Mouse (Mus musculus) MEL (cell line): Measurements from ENCODE around the gene H2-DMb1. TPM values are rescaled to one million over a fixed set of nuclear protein-coding genes. Genes with fewer than 3 reads are reported as not detected.

Source experiments
- DNase-seq: peaks from one replicate; pipeline ENCODE4 v3.0.0; 2011; ENCODE audit warnings: low read depth, low spot score
- H3K27ac ChIP-seq: 2 replicates; pipeline ENCODE4 v1.5.1; 2012; ENCODE audit warnings: low read depth, mild to moderate bottlenecking, control low read depth, low read length, moderate library complexity; ENCODE audit not compliant: control insufficient read depth
- H3K27me3 ChIP-seq, 2 experiments: fragments of 150-350 bp in 1 of 2; sonication (generic) in 1 of 2; 2 replicates each; pipeline ENCODE4 v1.6.1; 2012; ENCODE audit warnings: low read length in 2 of 2, mild to moderate bottlenecking in 2 of 2, improper control_type of control experiment in 1 of 2, moderate library complexity in 1 of 2; ENCODE audit not compliant: insufficient read depth in 2 of 2, control insufficient read depth in 1 of 2
- H3K36me3 ChIP-seq, 2 experiments: 2 replicates each; pipeline ENCODE4 v1.6.1; 2012 to 2014; ENCODE audit warnings: low read length in 2 of 2, improper control_type of control experiment in 1 of 2, inconsistent platforms in 1 of 2, mild to moderate bottlenecking in 1 of 2; ENCODE audit not compliant: insufficient read depth in 2 of 2, control insufficient read depth in 1 of 2
- H3K4me1 ChIP-seq, 2 experiments: fragments of 150-350 bp in 1 of 2; sonication (generic) in 1 of 2; 2 replicates each; pipeline ENCODE4 v1.6.1; 2012; ENCODE audit warnings: low read length in 2 of 2, improper control_type of control experiment in 1 of 2, mild to moderate bottlenecking in 1 of 2; ENCODE audit not compliant: insufficient read depth in 2 of 2, control insufficient read depth in 1 of 2
- H3K4me3 ChIP-seq, 2 experiments: fragments of 150-350 bp in 1 of 2; sonication (generic) in 1 of 2; 2 replicates each; pipeline ENCODE4 v1.5.1; 2012; ENCODE audit warnings: low read depth in 2 of 2, low read length in 2 of 2, mild to moderate bottlenecking in 2 of 2, moderate library complexity in 2 of 2, control low read depth in 1 of 2, improper control_type of control experiment in 1 of 2; ENCODE audit not compliant: control insufficient read depth in 1 of 2, insufficient read depth in 1 of 2
- H3K79me2 ChIP-seq: 2 replicates; pipeline ENCODE4 v1.6.1; 2012; ENCODE audit warnings: mild to moderate bottlenecking, low read length, moderate library complexity; ENCODE audit not compliant: control insufficient read depth, poor library complexity, insufficient read depth
- H3K9ac ChIP-seq: 2 replicates; pipeline ENCODE4 v1.6.1; 2012; ENCODE audit warnings: low read depth, mild to moderate bottlenecking, control low read depth, low read length, moderate library complexity; ENCODE audit not compliant: control insufficient read depth, poor library complexity, severe bottlenecking
- H3K9me3 ChIP-seq: fragments of 150-350 bp; sonication (generic); replicated peaks from 2 replicates; pipeline ENCODE4 v1.6.1; 2012; ENCODE audit warnings: mild to moderate bottlenecking, low read length, improper control_type of control experiment, moderate library complexity; ENCODE audit not compliant: insufficient read depth
- BHLHE40 ChIP-seq: IDR thresholded peaks from 2 replicates; pipeline ENCODE4 v1.6.1; 2012; ENCODE audit warnings: low read depth, mild to moderate bottlenecking, inconsistent platforms, low read length, improper control_type of control experiment, borderline replicate concordance
- CHD2 ChIP-seq: IDR thresholded peaks from 2 replicates; pipeline ENCODE4 v1.6.1; 2011; ENCODE audit warnings: low read length, improper control_type of control experiment
- CTCF ChIP-seq, 3 experiments: IDR thresholded peaks in 2 of 3; conservative IDR thresholded peaks in 1 of 3; 2 replicates each; pipeline ENCODE4 v1.5.1; 2011 to 2012; ENCODE audit warnings: low read length in 3 of 3, low read depth in 2 of 3, mild to moderate bottlenecking in 2 of 3, improper control_type of control experiment in 1 of 3, inconsistent platforms in 1 of 3, mixed read lengths in 1 of 3, moderate library complexity in 1 of 3; ENCODE audit not compliant: control insufficient read depth in 1 of 3, insufficient read depth in 1 of 3, poor library complexity in 1 of 3, severe bottlenecking in 1 of 3
- ELF1 ChIP-seq: IDR thresholded peaks from 2 replicates; pipeline ENCODE4 v1.6.1; 2014; ENCODE audit warnings: low read depth, mild to moderate bottlenecking, inconsistent platforms, low read length, improper control_type of control experiment, moderate library complexity
- EP300 ChIP-seq, 2 experiments: IDR thresholded peaks; 2 replicates each; pipeline ENCODE4 v1.6.1; 2011; ENCODE audit warnings: improper control_type of control experiment in 2 of 2, low read length in 2 of 2, low read depth in 1 of 2, mild to moderate bottlenecking in 1 of 2
- GABPA ChIP-seq: IDR thresholded peaks from 2 replicates; pipeline ENCODE4 v1.6.1; 2012; ENCODE audit warnings: low read depth, mild to moderate bottlenecking, inconsistent platforms, low read length, improper control_type of control experiment, moderate library complexity
- GATA1 ChIP-seq: IDR thresholded peaks from 2 replicates; pipeline ENCODE4 v1.6.1; 2011; ENCODE audit warnings: low read depth, low read length, improper control_type of control experiment
- HCFC1 ChIP-seq: IDR thresholded peaks from 2 replicates; pipeline ENCODE4 v1.6.1; 2012; ENCODE audit warnings: low read depth, mild to moderate bottlenecking, inconsistent platforms, low read length, improper control_type of control experiment, moderate library complexity
- JUND ChIP-seq: IDR thresholded peaks from 2 replicates; pipeline ENCODE4 v1.6.1; 2011; ENCODE audit warnings: low read depth, mild to moderate bottlenecking, improper control_type of control experiment, low read length
- KAT2A ChIP-seq: conservative IDR thresholded peaks from 2 replicates; pipeline ENCODE4 v1.6.1; 2012; ENCODE audit warnings: low read depth, low read length, improper control_type of control experiment, inconsistent platforms
- MEF2A ChIP-seq: IDR thresholded peaks from 2 replicates; pipeline ENCODE4 v1.6.1; 2014; ENCODE audit warnings: low read depth, mild to moderate bottlenecking, inconsistent platforms, low read length, improper control_type of control experiment; ENCODE audit not compliant: poor library complexity, insufficient replicate concordance, severe bottlenecking; ENCODE audit errors: extremely low read depth
- MXI1 ChIP-seq: IDR thresholded peaks from 2 replicates; pipeline ENCODE4 v1.6.1; 2011; ENCODE audit warnings: mild to moderate bottlenecking, low read depth, low read length, improper control_type of control experiment
- MYB ChIP-seq: IDR thresholded peaks from 2 replicates; pipeline ENCODE4 v1.6.1; 2011; ENCODE audit warnings: mild to moderate bottlenecking, low read depth, low read length, improper control_type of control experiment
- MYC ChIP-seq: IDR thresholded peaks from 2 replicates; pipeline ENCODE4 v1.6.1; 2011; ENCODE audit warnings: low read depth, mild to moderate bottlenecking, low read length, improper control_type of control experiment, moderate library complexity
- NELFE ChIP-seq: IDR thresholded peaks from 2 replicates; pipeline ENCODE4 v1.6.1; 2011; ENCODE audit warnings: low read depth, low read length, improper control_type of control experiment
- NRF1 ChIP-seq: IDR thresholded peaks from 2 replicates; pipeline ENCODE4 v1.6.1; 2014; ENCODE audit warnings: low read depth, mild to moderate bottlenecking, inconsistent platforms, low read length, improper control_type of control experiment, moderate library complexity; ENCODE audit not compliant: poor library complexity, insufficient read depth, severe bottlenecking
- POLR2A ChIP-seq, 2 experiments: IDR thresholded peaks; 2 replicates each; pipeline ENCODE4 v1.6.1; 2011 to 2012; ENCODE audit warnings: low read length in 2 of 2, mild to moderate bottlenecking in 2 of 2, control low read depth in 1 of 2, improper control_type of control experiment in 1 of 2, low read depth in 1 of 2, moderate library complexity in 1 of 2; ENCODE audit not compliant: control insufficient read depth in 1 of 2, insufficient read depth in 1 of 2, poor library complexity in 1 of 2
- POLR2AphosphoS5 ChIP-seq: IDR thresholded peaks from 2 replicates; pipeline ENCODE4 v1.6.1; 2012; ENCODE audit warnings: low read depth, borderline replicate concordance, mild to moderate bottlenecking, inconsistent platforms, low read length, moderate library complexity, mixed read lengths
- RAD21 ChIP-seq: IDR thresholded peaks from 2 replicates; pipeline ENCODE4 v1.6.1; 2011; ENCODE audit warnings: mild to moderate bottlenecking, low read depth, low read length, improper control_type of control experiment
- SMC3 ChIP-seq: IDR thresholded peaks from 2 replicates; pipeline ENCODE4 v1.6.1; 2011; ENCODE audit warnings: low read depth, low read length, improper control_type of control experiment
- TCF12 ChIP-seq: IDR thresholded peaks from 2 replicates; pipeline ENCODE4 v1.6.1; 2014; ENCODE audit warnings: low read depth, mild to moderate bottlenecking, inconsistent platforms, low read length, improper control_type of control experiment, moderate library complexity
- USF2 ChIP-seq, 2 experiments: IDR thresholded peaks; 2 replicates each; pipeline ENCODE4 v1.6.1; 2011 to 2012; ENCODE audit warnings: improper control_type of control experiment in 2 of 2, low read length in 2 of 2, borderline replicate concordance in 1 of 2, inconsistent platforms in 1 of 2, low read depth in 1 of 2, mild to moderate bottlenecking in 1 of 2; ENCODE audit not compliant: insufficient read depth in 1 of 2
- ZC3H11A ChIP-seq: IDR thresholded peaks from 2 replicates; pipeline ENCODE4 v1.6.1; 2012; ENCODE audit warnings: low read depth, mild to moderate bottlenecking, inconsistent platforms, low read length, improper control_type of control experiment
- ZMIZ1 ChIP-seq: IDR thresholded peaks from 2 replicates; pipeline ENCODE4 v1.6.1; 2012; ENCODE audit warnings: low read depth, mild to moderate bottlenecking, inconsistent platforms, low read length, improper control_type of control experiment, moderate library complexity
- polyA plus RNA-seq, 2 experiments: library from polyadenylated mRNA; stranded (reverse) in 1 of 2; unstranded in 1 of 2; fragments of >175 nt in 1 of 2; fragments of >200 nt in 1 of 2; gene quantifications; 2 replicates each; pipeline versions ENCODE4 v1.2.1 to v1.2.4; 2012; ENCODE audit warnings: low replicate concordance in 2 of 2, low read depth in 1 of 2; ENCODE audit not compliant: insufficient read length in 2 of 2, insufficient read depth in 1 of 2, missing spikeins in 1 of 2
- total RNA-seq: library from RNA; depleted of rRNA; stranded (reverse); fragments of 300-350 nt; gene quantifications from 2 replicates; pipeline ENCODE4 v1.2.3, GENCODE M21; 2012

Gene H2-DMb1
- total and polyA plus RNA-seq, 3 experiments = 0.67 TPM; not detected in 2

DNA sequence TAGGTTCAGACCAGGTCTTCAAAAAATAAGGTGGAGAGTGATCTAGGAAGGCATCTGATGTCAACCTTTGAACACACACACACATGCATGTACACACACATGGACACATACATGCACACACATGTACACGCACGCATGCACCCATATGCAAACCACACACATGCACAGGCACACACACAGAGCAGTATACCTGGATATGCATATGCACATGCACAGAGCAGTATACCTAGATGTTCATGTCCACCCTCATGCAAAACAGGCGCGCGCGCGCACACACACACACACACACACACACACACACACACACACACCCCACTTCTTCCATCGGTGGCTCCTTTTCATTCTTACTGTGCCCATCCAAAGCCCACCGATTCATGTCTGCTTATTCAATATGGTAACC lies 55.0 kb downstream of the H2-DMb1 start:
- no peak for DNase-seq
- Histone ChIP-seq H3K27ac (no peak overlapping the region), H3K79me2 (peaks cover 13% of the 10 kb centered on the region), H3K4me3 (no peak overlapping the region), H3K9ac (no peak overlapping the region), H3K36me3 (peaks cover 2 to 28% of the 10 kb centered on the region in 2 experiments; a peak in 3 of 4 replicates), H3K9me3 (no peaks in the 10 kb centered on the region), H3K4me1 (peaks cover 15 to 43% of the 10 kb centered on the region in 2 experiments), H3K27me3 (no peaks in the 10 kb centered on the region)
- TF ChIP-seq BHLHE40 = no peak
- TF ChIP-seq ELF1 = no peak
- no peak for TF ChIP-seq MYC
- TF ChIP-seq MYB = no peak
- TF ChIP-seq POLR2A (IDR thresholded peaks at IDR 0.05; ENCODE audit: control insufficient read depth in 1 of 2, insufficient read depth in 1 of 2, low read depth in 1 of 2, low read length in 2 of 2, poor library complexity in 1 of 2) = no peak
- no peak for TF ChIP-seq CHD2
- TF ChIP-seq JUND = no peak
- no peak for TF ChIP-seq USF2 (IDR thresholded peaks at IDR 0.05; ENCODE audit: borderline replicate concordance in 1 of 2, insufficient read depth in 1 of 2, low read depth in 1 of 2, low read length in 2 of 2)

DNA sequence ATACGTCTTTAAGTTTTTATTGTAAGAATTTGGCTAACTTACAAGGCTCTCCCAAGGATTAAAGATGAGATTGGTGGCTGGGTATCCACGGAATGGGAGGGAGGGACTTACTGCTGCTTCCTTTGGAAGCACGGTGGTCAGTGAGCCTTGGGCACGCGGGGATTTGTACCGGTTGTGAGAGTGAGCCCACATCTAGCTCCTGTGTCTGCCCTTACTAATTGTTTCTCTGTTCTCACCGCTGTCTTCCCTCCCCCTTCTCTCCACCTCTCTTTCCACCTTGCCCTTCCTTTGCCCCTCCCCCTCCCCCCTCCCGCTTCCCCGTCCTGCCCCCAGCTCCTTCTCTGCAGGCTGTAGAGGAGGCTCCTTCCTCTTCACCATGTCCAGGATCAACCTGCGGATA lies 55.5 kb downstream of the H2-DMb1 start:
- no peak overlapping the region for H3K4me3 ChIP-seq
- no peak overlapping the region for H3K9ac ChIP-seq
- peaks cover 15 to 43% of the 10 kb centered on the region in 2 experiments for H3K4me1 ChIP-seq
- no peak overlapping the region for H3K27ac ChIP-seq
- DNase-seq = no peak
- H3K9me3 ChIP-seq = no peaks in the 10 kb centered on the region
- H3K79me2 ChIP-seq = peaks cover 13% of the 10 kb centered on the region
- TF ChIP-seq RAD21 (no peak), JUND (no peak), MYC (no peak)
- H3K27me3 ChIP-seq = no peaks in the 10 kb centered on the region
- peaks cover 2 to 28% of the 10 kb centered on the region in 2 experiments; a peak in 3 of 4 replicates for H3K36me3 ChIP-seq

DNA sequence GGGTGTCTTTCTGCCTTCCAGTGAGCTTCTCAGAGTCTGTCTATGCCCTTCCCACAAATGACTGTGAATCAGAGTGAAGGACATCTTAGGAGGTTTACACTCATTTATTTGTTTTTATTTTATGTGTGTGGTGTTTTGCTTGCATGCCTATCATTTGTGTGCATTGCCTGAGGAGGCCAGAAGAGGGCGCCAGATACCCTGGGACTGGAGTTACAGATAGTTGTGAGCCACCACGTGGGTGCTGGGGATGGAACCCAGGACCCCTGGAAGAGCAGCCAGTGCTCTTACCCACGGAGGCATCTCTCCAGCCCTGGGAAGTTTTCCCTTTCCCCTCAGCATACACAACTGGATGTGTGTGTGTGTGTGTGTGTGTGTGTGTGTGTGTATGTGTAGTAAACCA lies 56.8 kb downstream of the H2-DMb1 start:
- H3K27ac ChIP-seq = peak overlapping the region; percentile 95
- peak; percentile 78 for DNase-seq
- no peak for TF ChIP-seq ELF1
- TF ChIP-seq EP300 (IDR thresholded peaks at IDR 0.05; ENCODE audit: low read depth in 1 of 2, low read length in 2 of 2) = no peak
- peak; percentile 67 to 80 (median 76) for TF ChIP-seq CTCF (IDR thresholded peaks at IDR 0.05 in 2 of 3, conservative IDR thresholded peaks at IDR 0.05 in 1 of 3; ENCODE audit: control insufficient read depth in 1 of 3, insufficient read depth in 1 of 3, low read depth in 2 of 3, low read length in 3 of 3, poor library complexity in 1 of 3, severe bottlenecking in 1 of 3)
- TF ChIP-seq TCF12 = no peak
- TF ChIP-seq ZC3H11A = 0 out of 2 replicates have a peak, but pooled peaks have one; percentile 0
- no peak for TF ChIP-seq POLR2AphosphoS5
- no peak for TF ChIP-seq NELFE
- TF ChIP-seq SMC3 = peak; percentile 44; the same call in 1 of the 2 replicates
- no peak for TF ChIP-seq USF2 (IDR thresholded peaks at IDR 0.05; ENCODE audit: borderline replicate concordance in 1 of 2, insufficient read depth in 1 of 2, low read depth in 1 of 2, low read length in 2 of 2)
- TF ChIP-seq GABPA = no peak
- no peak for TF ChIP-seq NRF1
- TF ChIP-seq HCFC1 = no peak
- TF ChIP-seq MYB = no peak
- no peak for TF ChIP-seq BHLHE40
- TF ChIP-seq POLR2A (IDR thresholded peaks at IDR 0.05; ENCODE audit: control insufficient read depth in 1 of 2, insufficient read depth in 1 of 2, low read depth in 1 of 2, low read length in 2 of 2, poor library complexity in 1 of 2) = no peak
- TF ChIP-seq ZMIZ1 = no peak
- no peak for TF ChIP-seq MEF2A
- TF ChIP-seq GATA1 = no peak
- TF ChIP-seq MXI1 = no peak; the same call in 1 of the 2 replicates
- TF ChIP-seq KAT2A = no peak

More for the DNA sequence above, 56.8 kb downstream of the H2-DMb1 start:
- Histone ChIP-seq H3K4me1 (peaks cover 13 to 41% of the 10 kb centered on the region in 2 experiments), H3K79me2 (peaks cover 9% of the 10 kb centered on the region), H3K27me3 (no peaks in the 10 kb centered on the region), H3K9ac (no peak overlapping the region), H3K4me3 (no peak overlapping the region), H3K36me3 (peaks cover 2 to 28% of the 10 kb centered on the region in 2 experiments; a peak in 3 of 4 replicates), H3K9me3 (no peaks in the 10 kb centered on the region)
